Mouse (Mus musculus) lung, adult 2 months (tissue): Measurements from ENCODE around the gene Pla2g4e.

Source experiments
- CTCF ChIP-seq: fragments of 200-500 bp; IDR thresholded peaks from 2 replicates; pipeline ENCODE4 v1.5.1; 2011; ENCODE audit warnings: mild to moderate bottlenecking, low read length, control low read depth; ENCODE audit not compliant: insufficient read depth
- POLR2A ChIP-seq: fragments of 200-500 bp; IDR thresholded peaks from 2 replicates; pipeline ENCODE4 v1.6.1; 2011; ENCODE audit warnings: low read depth, mild to moderate bottlenecking, control low read depth, low read length, borderline replicate concordance; ENCODE audit errors: extremely low read depth

GRCm38 (mm10) chr2:120291471-120292078, 46.4 kb upstream of the Pla2g4e start:
- TF ChIP-seq CTCF (no peak), POLR2A (no peak)
